Mouse (Mus musculus) small intestine, adult 2 months (tissue): ENCODE results near the gene Nfia. TPM values are rescaled to one million over a fixed set of nuclear protein-coding genes. Genes with fewer than 3 reads are reported as not detected.

Experiments used
- H3K27ac ChIP-seq: fragments of 200-500 bp; 2 replicates; pipeline ENCODE4 v1.5.1; 2012; ENCODE audit warnings: low read depth, low read length, control low read depth, inconsistent platforms; ENCODE audit not compliant: insufficient read depth
- H3K27me3 ChIP-seq: fragments of 200-500 bp; 2 replicates; pipeline ENCODE4 v1.6.1; 2012; ENCODE audit warnings: mild to moderate bottlenecking, moderate library complexity, low read length, inconsistent platforms; ENCODE audit not compliant: control insufficient read depth, insufficient read depth
- H3K36me3 ChIP-seq: fragments of 200-500 bp; 2 replicates; pipeline ENCODE4 v1.6.1; 2012; ENCODE audit warnings: mild to moderate bottlenecking, low read length, control low read depth, inconsistent platforms; ENCODE audit not compliant: control insufficient read depth, insufficient read depth
- H3K4me1 ChIP-seq: fragments of 200-500 bp; 2 replicates; pipeline ENCODE4 v1.6.1; 2012; ENCODE audit warnings: low read length, inconsistent platforms, mixed read lengths; ENCODE audit not compliant: control insufficient read depth, insufficient read depth, insufficient read length
- H3K4me3 ChIP-seq: fragments of 200-500 bp; 2 replicates; pipeline ENCODE4 v1.5.1; 2012; ENCODE audit warnings: low read depth, mild to moderate bottlenecking, control low read depth, inconsistent platforms, low read length, moderate library complexity
- CTCF ChIP-seq: fragments of 200-500 bp; IDR thresholded peaks from 2 replicates; pipeline ENCODE4 v1.5.1; 2012; ENCODE audit warnings: low read depth, mild to moderate bottlenecking, control low read depth, inconsistent platforms, low read length, moderate library complexity, mixed read lengths; ENCODE audit not compliant: insufficient replicate concordance, insufficient read length; ENCODE audit errors: extremely low read depth
- POLR2A ChIP-seq: fragments of 200-500 bp; IDR thresholded peaks from 2 replicates; pipeline ENCODE4 v1.6.1; 2012; ENCODE audit warnings: low read depth, mild to moderate bottlenecking, control low read depth, inconsistent platforms, low read length, moderate library complexity
- WGBS: fragments of 180-500 bp; shearing (Covaris S2); methylation state at CpG from one replicate; pipeline ENCODE4 v1.1.7; 2018; 5-methylcytosine and 5-hydroxymethylcytosine counted together
- polyA plus RNA-seq: library from polyadenylated mRNA; depleted of rRNA; stranded (reverse); fragments of >200 nt; gene quantifications from 2 replicates; pipeline ENCODE4 v1.2.3, GENCODE M21; 2012

The Nfia gene
- polyA plus RNA-seq, 1 experiment, result 16.5 TPM

GRCm38 (mm10) chr4:97774446-97774950, 2.0 kb downstream of the Nfia start:
- H3K36me3 ChIP-seq, result no peaks in the 10 kb centered on the region
- H3K4me3 ChIP-seq, result no peak overlapping the region
- 9% methylated on average over 4 of the region's 4 CpGs for WGBS
- TF ChIP-seq CTCF (no peak), POLR2A (no peak)
- 0 out of 2 replicates have a peak, but pooled peaks cover 2% of the 10 kb centered on the region for H3K4me1 ChIP-seq
- H3K27ac ChIP-seq, result no peak overlapping the region
- H3K27me3 ChIP-seq, result no peaks in the 10 kb centered on the region

DNA sequence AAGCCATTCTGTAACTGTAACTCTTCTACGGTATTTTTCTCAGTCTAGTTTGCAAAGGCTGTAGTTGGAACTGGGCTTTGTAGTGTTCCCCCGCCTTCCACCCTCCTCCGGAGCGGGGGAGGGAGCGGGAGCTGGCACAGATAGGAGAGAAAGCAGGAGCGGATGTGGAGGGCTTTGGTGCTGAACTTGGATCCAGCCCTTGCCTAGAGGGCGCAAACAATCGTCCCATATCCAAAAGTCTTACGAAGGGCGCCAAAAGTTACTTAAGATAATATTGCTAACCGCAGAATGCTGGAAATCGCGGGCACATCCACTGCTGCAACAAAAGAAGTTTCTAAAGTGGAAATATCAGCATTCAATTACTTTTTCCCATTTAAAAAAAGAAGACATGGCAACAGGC, 2.5 kb downstream of the Nfia start:
- TF ChIP-seq CTCF, result no peak
- Histone ChIP-seq H3K27ac (no peak overlapping the region; the same call in 1 of the 2 replicates), H3K36me3 (no peaks in the 10 kb centered on the region), H3K4me3 (peak overlapping the region; percentile 49), H3K4me1 (0 out of 2 replicates have a peak, but pooled peaks cover 2% of the 10 kb centered on the region), H3K27me3 (no peaks in the 10 kb centered on the region)
- under 1% methylated on average over 13 of the region's 13 CpGs for WGBS

GRCm38 (mm10) chr4:97775494-97776265, 3.1 kb downstream of the Nfia start:
- H3K4me1 ChIP-seq, result 0 out of 2 replicates have a peak, but pooled peaks cover 2% of the 10 kb centered on the region
- WGBS, result under 1% methylated on average over 20 of the region's 20 CpGs
- TF ChIP-seq POLR2A, result no peak
- no peak for TF ChIP-seq CTCF
- peak overlapping the region; percentile 44 for H3K4me3 ChIP-seq
- H3K27me3 ChIP-seq, result no peaks in the 10 kb centered on the region
- no peaks in the 10 kb centered on the region for H3K36me3 ChIP-seq
- H3K27ac ChIP-seq, result peak overlapping the region; percentile 76

- TF ChIP-seq POLR2A (no peak), CTCF (no peak)
- Histone ChIP-seq H3K27ac (peak overlapping the region; percentile 69), H3K36me3 (no peaks in the 10 kb centered on the region), H3K27me3 (no peaks in the 10 kb centered on the region), H3K4me3 (peak overlapping the region; percentile 80), H3K4me1 (0 out of 2 replicates have a peak, but pooled peaks cover 2% of the 10 kb centered on the region)
- WGBS, result 2% methylated on average over 10 of the region's 10 CpGs
Observed at GRCm38 (mm10) chr4:97776388-97777080, 4.0 kb downstream of the Nfia start.

DNA sequence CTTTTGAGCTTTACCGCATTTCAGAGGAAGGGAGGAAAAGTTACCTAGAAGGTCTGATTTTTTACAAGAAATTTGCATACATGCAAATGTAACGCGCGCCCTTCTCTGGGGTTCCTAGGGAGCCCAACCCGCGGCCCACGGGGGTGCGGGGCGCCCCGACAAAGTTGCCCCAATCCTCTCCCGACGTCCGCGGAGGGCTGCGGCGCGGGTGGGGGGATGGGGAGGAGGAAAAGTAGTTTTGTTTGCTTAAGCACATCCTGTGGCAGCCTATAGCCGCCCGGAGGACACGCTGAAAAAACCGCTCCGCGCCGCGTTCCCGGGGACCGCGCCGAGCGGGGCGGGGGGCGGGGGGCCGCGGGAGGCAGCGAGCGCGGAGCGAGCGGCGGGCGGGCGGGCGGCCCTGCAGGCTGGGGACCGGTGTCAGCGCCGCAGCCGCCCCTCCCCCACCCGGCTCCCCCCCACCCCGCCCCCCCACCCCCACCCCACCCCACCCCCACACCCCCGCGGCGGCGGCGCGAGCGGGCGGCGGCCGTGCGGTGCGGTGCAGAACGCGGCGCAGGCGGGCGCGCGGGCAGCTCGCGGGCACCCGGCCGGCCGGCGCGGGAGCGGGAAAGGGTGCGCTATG, 4.7 kb downstream of the Nfia start:
- H3K27me3 ChIP-seq, result no peaks in the 10 kb centered on the region
- 1% methylated on average over 52 of the region's 77 CpGs for WGBS
- no peaks in the 10 kb centered on the region for H3K36me3 ChIP-seq
- 0 out of 2 replicates have a peak, but pooled peaks cover 2% of the 10 kb centered on the region for H3K4me1 ChIP-seq
- H3K4me3 ChIP-seq, result peak overlapping the region; percentile 91
- TF ChIP-seq CTCF (no peak), POLR2A (no peak; the same call in 1 of the 2 replicates)
- H3K27ac ChIP-seq, result peak overlapping the region; percentile 69

GRCm38 (mm10) chr4:97777706-97778176, 5.2 kb downstream of the Nfia start, which contains the start of gene E130114P18Rik:
TSS of gene E130114P18Rik (minus strand) at chr4:97778078.
- Histone ChIP-seq H3K36me3 (peaks cover under 1% of the 10 kb centered on the region; the same call in 1 of the 2 replicates), H3K4me3 (peak within 1 kb of the TSS; percentile 91), H3K4me1 (0 out of 2 replicates have a peak, but pooled peaks cover 2% of the 10 kb centered on the region), H3K27me3 (no peaks in the 10 kb centered on the region), H3K27ac (peak within 1 kb of the TSS; percentile 69)
- TF ChIP-seq POLR2A, result peak; percentile 15; the same call in 1 of the 2 replicates
- TF ChIP-seq CTCF, result no peak
- WGBS, result under 1% methylated on average over 37 of the region's 37 CpGs
